Mouse (Mus musculus): ENCODE measurements around the gene Agfg1. TPM values are rescaled to one million over a fixed set of nuclear protein-coding genes. Genes with fewer than 3 reads are reported as not detected.

The Agfg1 gene
- polyA plus RNA-seq, 1 experiment, result 26.9 TPM

DNA sequence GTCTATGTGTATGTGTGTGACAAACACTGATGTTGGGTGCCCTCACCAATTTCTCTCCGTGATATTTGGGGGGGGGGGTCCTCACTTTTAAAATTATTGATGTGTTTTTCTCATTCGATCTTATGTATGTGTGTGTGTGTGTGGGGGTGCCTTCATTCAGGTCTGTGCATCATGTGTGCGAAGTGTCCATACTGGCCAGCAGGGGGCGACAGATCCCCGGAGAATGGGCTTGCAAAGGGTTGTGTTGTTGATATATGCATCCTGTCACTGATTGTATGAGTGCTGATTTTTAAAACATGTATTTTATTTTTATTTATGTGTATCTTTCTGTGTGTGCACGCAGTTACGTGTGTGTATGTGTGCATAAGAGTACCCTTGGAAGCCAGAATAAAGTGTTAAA lies 35.7 kb upstream of the Agfg1 start:
- Histone ChIP-seq H3ac (ENCODE audit: control insufficient read depth, insufficient read length, low read depth) (no peak overlapping the region), H3K79me3 (ENCODE audit: low read depth) (no peaks in the 10 kb centered on the region), H3K27me3 (ENCODE audit: control insufficient read depth, insufficient read depth, insufficient read length) (no peaks in the 10 kb centered on the region), H3K79me2 (ENCODE audit: control insufficient read depth, insufficient read depth) (no peaks in the 10 kb centered on the region), H3K4me3 (ENCODE audit: insufficient read depth, poor library complexity, severe bottlenecking) (no peak overlapping the region), H3K36me3 (ENCODE audit: control insufficient read depth, insufficient read depth) (no peaks in the 10 kb centered on the region)
- TF ChIP-seq CEBPB (IDR thresholded peaks at IDR 0.05; ENCODE audit: low read depth) (no peak), MYOD1 (IDR thresholded peaks at IDR 0.05; ENCODE audit: control insufficient read depth, insufficient read length, low read depth) (no peak), CTCF (IDR thresholded peaks at IDR 0.05; ENCODE audit: control insufficient read depth, insufficient read depth, insufficient read length) (peak; percentile 67)

DNA sequence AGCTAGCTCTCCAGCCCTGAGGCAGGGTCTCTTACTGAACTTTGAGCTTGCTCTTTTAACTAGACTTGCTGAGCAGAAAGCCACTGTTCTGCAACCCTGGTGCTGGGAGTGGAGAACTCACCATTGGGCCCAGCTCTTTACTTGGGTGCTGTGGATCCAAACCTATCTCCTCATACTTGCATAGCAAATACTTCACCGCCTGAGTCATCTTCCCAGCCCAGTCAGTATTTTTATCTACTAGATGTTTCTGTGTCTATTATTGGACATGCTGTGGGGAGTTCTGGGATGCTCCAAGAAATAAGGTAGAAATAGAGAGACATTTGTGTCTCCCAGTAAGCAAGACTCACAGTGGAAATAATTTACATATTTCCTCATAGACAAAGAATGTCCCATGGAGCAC lies 35.2 kb upstream of the Agfg1 start:
- TF ChIP-seq USF1 (IDR thresholded peaks at IDR 0.05; ENCODE audit: low read depth), result no peak
- no peak for TF ChIP-seq FOSL1 (IDR thresholded peaks at IDR 0.05; ENCODE audit: insufficient read depth, low read length, poor library complexity, severe bottlenecking)
- no peaks in the 10 kb centered on the region for H3K27me3 ChIP-seq (ENCODE audit: control insufficient read depth, insufficient read depth, insufficient read length)
- no peaks in the 10 kb centered on the region for H3K79me2 ChIP-seq (ENCODE audit: control insufficient read depth, insufficient read depth)
- H3K79me3 ChIP-seq (ENCODE audit: low read depth), result no peaks in the 10 kb centered on the region
- no peak overlapping the region for H3ac ChIP-seq (ENCODE audit: control insufficient read depth, insufficient read length, low read depth)
- no peak overlapping the region for H3K4me3 ChIP-seq (ENCODE audit: insufficient read depth, poor library complexity, severe bottlenecking)
- H3K36me3 ChIP-seq (ENCODE audit: control insufficient read depth, insufficient read depth), result no peaks in the 10 kb centered on the region

DNA sequence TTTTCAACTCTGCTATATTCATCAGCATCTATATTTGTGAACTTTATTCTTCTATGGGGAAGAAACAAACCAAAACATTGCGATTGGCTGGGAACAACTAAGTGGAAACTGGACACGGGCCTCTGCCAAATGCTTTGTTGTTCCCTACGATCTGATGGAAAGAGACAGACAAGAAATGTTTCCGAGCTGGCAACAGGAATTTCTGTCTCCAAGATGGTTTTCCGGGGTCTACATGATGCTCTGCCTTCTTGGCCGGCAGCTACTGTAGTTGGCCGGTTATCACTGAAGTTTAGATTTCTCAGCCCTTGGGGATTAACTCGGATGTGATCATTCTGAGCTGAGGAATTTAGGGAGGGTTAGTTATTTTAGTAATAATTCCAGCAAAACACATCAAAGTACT lies 32.9 kb upstream of the Agfg1 start:
- no peaks in the 10 kb centered on the region for H3K79me3 ChIP-seq (ENCODE audit: low read depth)
- H3K4me3 ChIP-seq (ENCODE audit: insufficient read depth, poor library complexity, severe bottlenecking), result no peak overlapping the region
- H3ac ChIP-seq (ENCODE audit: control insufficient read depth, insufficient read length, low read depth), result no peak overlapping the region
- no peaks in the 10 kb centered on the region for H3K79me2 ChIP-seq (ENCODE audit: control insufficient read depth, insufficient read depth)
- no peak for TF ChIP-seq MYOG (IDR thresholded peaks at IDR 0.05; ENCODE audit: control insufficient read depth, extremely low read depth, insufficient read length)
- no peak for TF ChIP-seq MYOD1 (IDR thresholded peaks at IDR 0.05; ENCODE audit: control insufficient read depth, insufficient read length, low read depth)
- TF ChIP-seq CTCF (IDR thresholded peaks at IDR 0.05; ENCODE audit: control insufficient read depth, insufficient read depth, insufficient read length), result no peak
- TF ChIP-seq FOSL1 (IDR thresholded peaks at IDR 0.05; ENCODE audit: insufficient read depth, low read length, poor library complexity, severe bottlenecking), result no peak
- no peaks in the 10 kb centered on the region for H3K27me3 ChIP-seq (ENCODE audit: control insufficient read depth, insufficient read depth, insufficient read length)
- no peaks in the 10 kb centered on the region for H3K36me3 ChIP-seq (ENCODE audit: control insufficient read depth, insufficient read depth)

GRCm38 (mm10) chr1:82807206-82807605 lies 32.1 kb upstream of the Agfg1 start:
- no peaks in the 10 kb centered on the region for H3K79me3 ChIP-seq (ENCODE audit: low read depth)
- H3K36me3 ChIP-seq (ENCODE audit: control insufficient read depth, insufficient read depth), result no peaks in the 10 kb centered on the region
- no peaks in the 10 kb centered on the region for H3K79me2 ChIP-seq (ENCODE audit: control insufficient read depth, insufficient read depth)
- H3ac ChIP-seq (ENCODE audit: control insufficient read depth, insufficient read length, low read depth), result no peak overlapping the region
- TF ChIP-seq MAX (IDR thresholded peaks at IDR 0.05), result no peak
- no peak for TF ChIP-seq MYOD1 (IDR thresholded peaks at IDR 0.05; ENCODE audit: control insufficient read depth, insufficient read length, low read depth)
- no peak for TF ChIP-seq CTCF (IDR thresholded peaks at IDR 0.05; ENCODE audit: control insufficient read depth, insufficient read depth, insufficient read length)
- no peak for TF ChIP-seq USF1 (IDR thresholded peaks at IDR 0.05; ENCODE audit: low read depth)
- no peak for TF ChIP-seq FOSL1 (IDR thresholded peaks at IDR 0.05; ENCODE audit: insufficient read depth, low read length, poor library complexity, severe bottlenecking)
- no peak for TF ChIP-seq MYOG (IDR thresholded peaks at IDR 0.05; ENCODE audit: control insufficient read depth, extremely low read depth, insufficient read length)
- TF ChIP-seq CEBPB (IDR thresholded peaks at IDR 0.05; ENCODE audit: low read depth), result no peak
- no peaks in the 10 kb centered on the region for H3K27me3 ChIP-seq (ENCODE audit: control insufficient read depth, insufficient read depth, insufficient read length)
- H3K4me3 ChIP-seq (ENCODE audit: insufficient read depth, poor library complexity, severe bottlenecking), result no peak overlapping the region

- H3K79me3 ChIP-seq (ENCODE audit: low read depth), result no peaks in the 10 kb centered on the region
- H3K27me3 ChIP-seq (ENCODE audit: control insufficient read depth, insufficient read depth, insufficient read length), result no peaks in the 10 kb centered on the region
- H3ac ChIP-seq (ENCODE audit: control insufficient read depth, insufficient read length, low read depth), result peak overlapping the region; percentile 18
- no peaks in the 10 kb centered on the region for H3K79me2 ChIP-seq (ENCODE audit: control insufficient read depth, insufficient read depth)
- H3K36me3 ChIP-seq (ENCODE audit: control insufficient read depth, insufficient read depth), result no peaks in the 10 kb centered on the region
- no peak overlapping the region for H3K4me3 ChIP-seq (ENCODE audit: insufficient read depth, poor library complexity, severe bottlenecking)
- TF ChIP-seq CEBPB (IDR thresholded peaks at IDR 0.05; ENCODE audit: low read depth) (no peak), USF1 (IDR thresholded peaks at IDR 0.05; ENCODE audit: low read depth) (no peak), FOSL1 (IDR thresholded peaks at IDR 0.05; ENCODE audit: insufficient read depth, low read length, poor library complexity, severe bottlenecking) (peak; percentile 56), MAX (IDR thresholded peaks at IDR 0.05) (peak; percentile 69), CTCF (IDR thresholded peaks at IDR 0.05; ENCODE audit: control insufficient read depth, insufficient read depth, insufficient read length) (no peak), MYOD1 (IDR thresholded peaks at IDR 0.05; ENCODE audit: control insufficient read depth, insufficient read length, low read depth) (no peak), MYOG (IDR thresholded peaks at IDR 0.05; ENCODE audit: control insufficient read depth, extremely low read depth, insufficient read length) (no peak)
These were observed 30.7 kb upstream of the Agfg1 start for GRCm38 (mm10) chr1:82808564-82808963.

- Histone ChIP-seq H3K4me3 (ENCODE audit: insufficient read depth, poor library complexity, severe bottlenecking) (no peak overlapping the region), H3K36me3 (ENCODE audit: control insufficient read depth, insufficient read depth) (no peaks in the 10 kb centered on the region), H3K79me2 (ENCODE audit: control insufficient read depth, insufficient read depth) (no peaks in the 10 kb centered on the region), H3ac (ENCODE audit: control insufficient read depth, insufficient read length, low read depth) (no peak overlapping the region), H3K79me3 (ENCODE audit: low read depth) (no peaks in the 10 kb centered on the region), H3K27me3 (ENCODE audit: control insufficient read depth, insufficient read depth, insufficient read length) (no peaks in the 10 kb centered on the region)
- TF ChIP-seq USF1 (IDR thresholded peaks at IDR 0.05; ENCODE audit: low read depth) (no peak), CTCF (IDR thresholded peaks at IDR 0.05; ENCODE audit: control insufficient read depth, insufficient read depth, insufficient read length) (no peak), FOSL1 (IDR thresholded peaks at IDR 0.05; ENCODE audit: insufficient read depth, low read length, poor library complexity, severe bottlenecking) (peak; percentile 50)
These were observed 27.5 kb upstream of the Agfg1 start for GRCm38 (mm10) chr1:82811766-82812165.
